ENCODE assay signal across 30 mouse cellular contexts in the genomic region with DNA sequence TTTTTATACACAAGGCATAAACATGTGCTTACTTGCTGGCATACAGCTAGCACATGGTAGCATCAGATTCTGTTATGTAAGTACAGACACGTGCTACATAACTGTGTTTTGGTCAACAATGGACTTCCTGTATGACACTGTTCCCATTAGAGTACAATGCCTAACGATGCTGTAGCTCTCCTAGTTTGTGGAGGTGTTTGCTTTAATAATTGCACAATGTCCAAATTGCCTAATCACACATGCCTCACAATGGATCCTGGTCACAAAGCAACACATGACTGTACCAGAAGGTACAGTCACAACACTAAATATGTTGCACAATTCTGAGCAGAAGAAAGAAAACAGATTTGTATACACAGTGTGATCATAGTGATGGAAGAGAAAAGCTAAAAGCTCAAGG. TPM values are rescaled to one million over a fixed set of nuclear protein-coding genes. Genes with fewer than 3 reads are reported as not detected.
DNase-seq lines count a peak whose midpoint lies in the region; ATAC-seq and TF ChIP-seq lines count a peak whose summit lies in the region.
"Had no signal": no experiment of that assay in that cellular context is flagged by ENCODE, and none has a peak within 500 bp of the region (broad histone marks: within the 10 kb centered on the region; RNA-seq: fewer than 3 reads in every experiment).

No protein-coding gene starts in this region.

- TF ChIP-seq POLR2A in liver, adult 2 months (IDR thresholded peaks at IDR 0.05; ENCODE audit: extremely low read depth, insufficient read depth, low read length): no peak
- TF ChIP-seq POLR2A in bone marrow macrophage, adult 2 months (IDR thresholded peaks at IDR 0.05; ENCODE audit: borderline replicate concordance, low read depth, low read length): no peak

- no peak overlapping the region for H3K9ac ChIP-seq in liver, adult 2 months (ENCODE audit: low read depth, low read length)
- no peak overlapping the region for H3K9ac ChIP-seq in liver, embryonic 12.5 days
- H3K9ac ChIP-seq: heart, embryonic 12.5 days; liver, embryonic 13.5 days; lung, embryonic 15.5 days; midbrain, embryonic 15.5 days; neural tube, embryonic 13.5 days had no signal

- no peak overlapping the region for H3K4me2 ChIP-seq in liver, embryonic 12.5 days
- H3K4me2 ChIP-seq: heart, embryonic 12.5 days; liver, embryonic 13.5 days; lung, embryonic 15.5 days; midbrain, embryonic 15.5 days; neural tube, embryonic 13.5 days had no signal

- TF ChIP-seq CTCF in liver, adult 2 months (IDR thresholded peaks at IDR 0.05; ENCODE audit: low read depth, low read length): no peak
- no peak for TF ChIP-seq CTCF in bone marrow macrophage, adult 2 months (IDR thresholded peaks at IDR 0.05; ENCODE audit: low read depth, low read length)

- ATAC-seq in liver, embryonic 12.5 days: no peak
- ATAC-seq in megakaryocyte, adult 5-6 weeks (ENCODE audit: poor library complexity, severe bottlenecking): peak; percentile 65
- ATAC-seq: forebrain, embryonic 16.5 days; midbrain, embryonic 15.5 days had no signal

- H3K4me3 ChIP-seq in liver, adult 2 months (ENCODE audit: insufficient read depth, low read depth, low read length): no peak overlapping the region
- no peak overlapping the region for H3K4me3 ChIP-seq in liver, embryonic 12.5 days
- H3K4me3 ChIP-seq in bone marrow macrophage, adult 2 months (ENCODE audit: insufficient read depth, low read length): no peak overlapping the region
- H3K4me3 ChIP-seq: forebrain, embryonic 10.5 days; heart, embryonic 12.5 days; liver, embryonic 13.5 days; lung, embryonic 15.5 days; midbrain, embryonic 15.5 days; myocyte; neural tube, embryonic 13.5 days had no signal

- H3K79me2 ChIP-seq in liver, adult 2 months (ENCODE audit: control insufficient read depth, insufficient read depth, low read length): no peaks in the 10 kb centered on the region

- H3K4me1 ChIP-seq in liver, adult 2 months (ENCODE audit: control insufficient read depth, insufficient read depth, low read length): no peaks in the 10 kb centered on the region
- H3K4me1 ChIP-seq in liver, embryonic 12.5 days: no peaks in the 10 kb centered on the region
- H3K4me1 ChIP-seq in bone marrow macrophage, adult 2 months (ENCODE audit: control insufficient read depth, insufficient read depth, low read length): peaks cover 27% of the 10 kb centered on the region
- H3K4me1 ChIP-seq: forebrain, embryonic 10.5 days; heart, embryonic 12.5 days; liver, embryonic 13.5 days; lung, embryonic 15.5 days; midbrain, embryonic 15.5 days; neural tube, embryonic 13.5 days had no signal

- no peak overlapping the region for H3K27ac ChIP-seq in liver, adult 2 months (replicated peaks; ENCODE audit: insufficient read depth, low read depth, low read length)
- H3K27ac ChIP-seq in liver, embryonic 12.5 days: no peak overlapping the region
- peak overlapping the region; percentile 87 for H3K27ac ChIP-seq in bone marrow macrophage, adult 2 months (ENCODE audit: insufficient read depth, low read depth, low read length)
- H3K27ac ChIP-seq: forebrain, embryonic 10.5 days; liver, embryonic 13.5 days; lung, embryonic 15.5 days; midbrain, embryonic 15.5 days; neural tube, embryonic 13.5 days had no signal

- H3K27me3 ChIP-seq in liver, adult 2 months (ENCODE audit: control insufficient read depth, insufficient read depth, low read length): no peaks in the 10 kb centered on the region
- peaks cover 7% of the 10 kb centered on the region for H3K27me3 ChIP-seq in liver, embryonic 12.5 days (replicated peaks)
- H3K27me3 ChIP-seq: CH12.LX; midbrain, embryonic 15.5 days had no signal

- no peaks in the 10 kb centered on the region for H3K36me3 ChIP-seq in liver, adult 2 months (ENCODE audit: control insufficient read depth, insufficient read depth, low read length)
- H3K36me3 ChIP-seq in liver, embryonic 12.5 days: no peaks in the 10 kb centered on the region
- H3K36me3 ChIP-seq: forebrain, embryonic 10.5 days; G1E; heart, embryonic 12.5 days; liver, embryonic 13.5 days; lung, embryonic 15.5 days; midbrain, embryonic 15.5 days; neural tube, embryonic 13.5 days had no signal

- H3K9me3 ChIP-seq in liver, embryonic 12.5 days (replicated peaks): no peaks in the 10 kb centered on the region
- H3K9me3 ChIP-seq: forebrain, embryonic 10.5 days; G1E; heart, embryonic 12.5 days; liver, embryonic 13.5 days; lung, embryonic 15.5 days; midbrain, embryonic 15.5 days; neural tube, embryonic 13.5 days had no signal

- DNase-seq in liver, adult 2 months (ENCODE audit: extremely low read depth, low read depth, low spot score): peak; percentile 45
- peak; percentile 59 for DNase-seq in 416B (ENCODE audit: low read depth)
- DNase-seq in thymus, adult 18-20 months: no peak
- no peak for DNase-seq in adrenal gland, adult 2 months
- DNase-seq: adrenal gland, adult 8-10 months; cerebellum, adult 9-10 months; gastrocnemius, postnatal 10 days; heart, adult 18-20 months; heart, postnatal 10 days; kidney, adult 11 months; kidney, postnatal 4 days; liver, embryonic 13.5 days; thymus, postnatal 14 days had no signal

- WGBS in liver, adult 2 months: 19% methylated on average over 2 of the region's 2 CpGs
- 34% methylated on average over 2 of the region's 2 CpGs for WGBS in liver, embryonic 12.5 days (ENCODE audit: insufficient replicate concordance)

RNA-seq across cellular contexts. Expression of gene Gm4779, which starts 24.7 kb away (rescaled TPM):
- total RNA-seq in liver, adult 2 months (2014; rRNA removed): not detected in 2 replicates
- polyA plus RNA-seq in liver, adult 2 months (2012; rRNA removed): not detected in 2 replicates
- polyA plus RNA-seq in liver, embryonic 12.5 days (2016; fragmentation: Nextera tagmentation; extraction: Ambion mirVana): 0.60 and 0.79 TPM in 2 replicates
- polyA plus RNA-seq in bone marrow macrophage, adult 2 months (2012; ENCODE audit: insufficient read depth, insufficient read length, missing spikeins): not detected in 2 replicates
- total RNA-seq in megakaryocyte, adult 5-6 weeks (2015): 0.71 TPM in 1 of 2 replicates, not detected in the other
- not detected in 2 replicates for total RNA-seq in megakaryocyte, adult 5-6 weeks (2017)
- total RNA-seq in adrenal gland, adult 2 months (2021): under 1 TPM in 1 of 2 experiments, not detected in 1; 0.41 TPM
- 0.34 TPM in 1 of 2 replicates, not detected in the other for polyA plus RNA-seq in adrenal gland, adult 2 months (2012; rRNA removed)
- total RNA-seq: adrenal gland, adult 8-10 months; CH12.LX; G1E; gastrocnemius, postnatal 10 days; heart, adult 18-20 months; heart, postnatal 10 days; left cerebral cortex, postnatal 10 days had no signal
- polyA plus RNA-seq: embryonic facial prominence, embryonic 11.5 days; forebrain, embryonic 10.5 days; forebrain, embryonic 16.5 days; G1E; hindbrain, embryonic 11.5 days; limb, embryonic 11.5 days; myocyte; neural tube, embryonic 13.5 days; small intestine, adult 2 months had no signal

RNA-seq across cellular contexts. Expression of gene 8030474K03Rik, which starts 25.0 kb away (rescaled TPM):
- total RNA-seq in liver, adult 2 months (2014; rRNA removed): not detected in 2 replicates
- polyA plus RNA-seq in liver, adult 2 months (2012; rRNA removed): not detected in 2 replicates
- 0.33 and 0.73 TPM in 2 replicates for polyA plus RNA-seq in liver, embryonic 12.5 days (2016; fragmentation: Nextera tagmentation; extraction: Ambion mirVana)
- polyA plus RNA-seq in bone marrow macrophage, adult 2 months (2012; ENCODE audit: insufficient read depth, insufficient read length, missing spikeins): not detected in 2 replicates
- total RNA-seq in megakaryocyte, adult 5-6 weeks (2015): not detected in 2 replicates
- 0.57 TPM in 1 of 2 replicates, not detected in the other for total RNA-seq in megakaryocyte, adult 5-6 weeks (2017)
- total RNA-seq in adrenal gland, adult 2 months (2021): not detected
- not detected in 2 replicates for polyA plus RNA-seq in adrenal gland, adult 2 months (2012; rRNA removed)
- total RNA-seq: adrenal gland, adult 8-10 months; CH12.LX; G1E; gastrocnemius, postnatal 10 days; heart, adult 18-20 months; heart, postnatal 10 days; left cerebral cortex, postnatal 10 days had no signal
- polyA plus RNA-seq: G1E; hindbrain, embryonic 11.5 days; limb, embryonic 11.5 days; midbrain, embryonic 15.5 days; myocyte; neural tube, embryonic 13.5 days had no signal

RNA-seq across cellular contexts. Expression of gene Cxcr3, which starts 35.4 kb away (rescaled TPM):
- 0.46 and 0.60 TPM in 2 replicates for total RNA-seq in liver, adult 2 months (2014; rRNA removed)
- polyA plus RNA-seq in liver, adult 2 months (2012; rRNA removed): 1.8 and 2.7 TPM in 2 replicates
- 0.10 and 0.27 TPM in 2 replicates for polyA plus RNA-seq in liver, embryonic 12.5 days (2016; fragmentation: Nextera tagmentation; extraction: Ambion mirVana)
- polyA plus RNA-seq in bone marrow macrophage, adult 2 months (2012; ENCODE audit: insufficient read depth, insufficient read length, missing spikeins): 7.0 and 7.9 TPM in 2 replicates
- total RNA-seq in megakaryocyte, adult 5-6 weeks (2015): 3.4 and 4.4 TPM in 2 replicates
- 4.1 TPM in 2 replicates for total RNA-seq in megakaryocyte, adult 5-6 weeks (2017)
- under 1 TPM; 0.20 to 0.31 TPM for total RNA-seq in adrenal gland, adult 2 months (2021)
- polyA plus RNA-seq in adrenal gland, adult 2 months (2012; rRNA removed): 1.5 and 1.9 TPM in 2 replicates
- total RNA-seq: CH12.LX; G1E; left cerebral cortex, postnatal 10 days had no signal
- polyA plus RNA-seq: forebrain, embryonic 16.5 days; G1E; limb, embryonic 11.5 days; myocyte had no signal

Comparison
In these comparisons a context has a peak if more than half of its experiments do, and no peak if none do; other contexts are left out.
1. DNase-seq: peak in liver, adult 2 months (single experiment) and 416B (single experiment); none in thymus, adult 18-20 months (0 of 2) and adrenal gland, adult 2 months (single experiment).